Mouse (Mus musculus) testis, adult 2 months (tissue): ENCODE data around the gene Acy3.

Source experiments
- CTCF ChIP-seq: fragments of 200-500 bp; IDR thresholded peaks from 2 replicates; pipeline ENCODE4 v1.5.1; 2012; ENCODE audit warnings: low read depth, mild to moderate bottlenecking, inconsistent platforms, low read length, moderate library complexity; ENCODE audit not compliant: control insufficient read depth, insufficient read depth, insufficient replicate concordance
- POLR2A ChIP-seq: fragments of 200-500 bp; IDR thresholded peaks from 2 replicates; pipeline ENCODE4 v1.6.1; 2012; ENCODE audit warnings: low read depth, mild to moderate bottlenecking, inconsistent platforms, low read length, moderate library complexity; ENCODE audit not compliant: control insufficient read depth

GRCm38 (mm10) chr19:4033742-4034141, 47.4 kb downstream of the Acy3 start:
- TF ChIP-seq POLR2A (no peak), CTCF (no peak)
